Mouse (Mus musculus) hindlimb bud, embryonic 11.5 days (tissue): ENCODE data around the gene Rnf166.

Experiments
- DNase-seq: peaks from one replicate; pipeline ENCODE4 v3.0.0-alpha.2; 2012; ENCODE audit warnings: low read depth, low spot score; ENCODE audit errors: extremely low spot score

Rnf166 gene

DNA sequence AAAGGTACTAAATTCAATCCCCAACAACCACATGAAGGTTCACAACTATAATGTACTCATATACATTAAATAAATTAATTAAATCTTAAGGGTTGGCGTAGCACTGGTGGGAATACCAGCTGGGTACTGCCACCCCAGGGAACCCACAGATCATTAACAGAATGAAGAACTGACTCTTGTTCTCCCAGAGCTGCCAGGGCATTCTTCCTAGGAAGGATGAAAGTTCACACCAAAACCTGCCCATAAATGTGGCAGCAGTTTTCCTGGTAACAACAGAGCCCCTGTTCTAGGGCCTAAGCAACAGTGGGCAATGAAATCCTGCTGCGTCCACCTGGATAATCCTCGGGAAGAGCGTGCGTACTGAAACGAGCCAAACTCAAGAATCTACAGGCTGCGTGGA is 33.5 kb downstream of the Rnf166 start:
- no peak for DNase-seq

DNA sequence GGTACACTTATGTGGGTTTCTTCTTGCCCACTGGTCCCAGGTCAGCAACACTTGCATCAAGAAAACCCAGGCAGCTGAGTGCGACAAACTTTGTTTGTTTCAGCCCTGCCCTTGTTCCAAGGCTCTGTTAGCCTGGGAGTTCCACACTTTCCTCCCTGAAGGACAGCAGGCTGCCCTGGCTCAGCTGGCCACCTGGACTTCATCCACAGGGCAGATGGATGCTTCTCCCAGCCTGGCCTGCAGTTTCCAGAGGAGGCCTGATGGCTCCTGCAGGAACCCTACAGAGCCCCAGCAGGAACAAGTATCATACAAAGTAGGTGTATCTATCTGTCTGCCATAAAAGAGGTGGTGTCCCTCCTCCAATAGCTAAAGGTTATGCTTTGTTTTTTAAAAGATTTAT is 34.5 kb downstream of the Rnf166 start:
- no peak for DNase-seq

DNA sequence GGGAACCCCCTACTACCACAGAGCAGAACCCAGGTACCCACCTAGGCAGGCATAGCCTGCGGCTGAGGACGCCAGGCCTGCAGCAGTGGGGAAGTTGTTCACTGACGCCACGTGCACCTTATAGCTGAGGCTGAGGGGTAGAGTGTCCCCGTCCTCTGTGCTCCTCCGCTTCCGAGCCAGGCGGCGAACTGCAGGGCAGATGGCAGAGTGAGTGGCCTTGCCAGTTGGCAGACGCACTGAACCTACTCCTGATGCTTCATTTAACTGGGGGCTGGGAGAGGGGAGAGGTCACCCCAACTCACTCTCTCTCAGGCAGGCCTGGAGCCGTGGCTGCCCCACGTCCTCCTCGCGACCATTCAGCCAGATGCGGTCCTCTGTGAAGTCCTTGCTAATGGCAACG is 36.5 kb downstream of the Rnf166 start:
- DNase-seq: no peak

DNA sequence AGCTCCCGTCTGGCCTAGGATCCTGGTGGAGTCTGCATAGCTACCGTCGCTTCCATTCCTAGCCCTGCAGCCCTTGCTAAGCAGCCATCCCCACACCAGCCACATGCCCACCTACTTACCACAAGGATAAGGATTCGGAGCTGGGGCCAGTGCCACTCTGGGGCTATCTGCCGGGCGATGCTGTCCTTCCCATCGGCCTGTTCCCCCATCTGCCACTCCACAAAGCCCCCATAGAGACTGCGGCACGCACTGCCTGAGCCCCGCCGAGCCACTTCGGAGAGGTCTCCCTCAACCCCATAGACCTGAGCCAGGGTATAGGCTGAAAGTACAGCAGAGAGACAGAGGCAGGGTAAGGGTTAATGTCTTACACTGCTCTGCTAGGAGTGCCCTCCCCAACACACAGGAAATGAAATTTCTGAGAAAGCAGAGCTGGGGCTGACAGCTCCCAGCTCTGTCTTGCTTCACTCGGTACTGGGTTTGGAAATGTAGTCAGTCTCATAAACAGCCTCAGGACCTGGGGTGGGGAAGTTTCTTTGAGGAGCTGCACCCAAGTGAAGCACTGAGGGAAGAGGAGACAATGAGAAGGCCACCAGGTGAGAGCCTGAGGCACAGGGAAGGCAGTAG is 38.0 kb downstream of the Rnf166 start:
- no peak for DNase-seq

DNA sequence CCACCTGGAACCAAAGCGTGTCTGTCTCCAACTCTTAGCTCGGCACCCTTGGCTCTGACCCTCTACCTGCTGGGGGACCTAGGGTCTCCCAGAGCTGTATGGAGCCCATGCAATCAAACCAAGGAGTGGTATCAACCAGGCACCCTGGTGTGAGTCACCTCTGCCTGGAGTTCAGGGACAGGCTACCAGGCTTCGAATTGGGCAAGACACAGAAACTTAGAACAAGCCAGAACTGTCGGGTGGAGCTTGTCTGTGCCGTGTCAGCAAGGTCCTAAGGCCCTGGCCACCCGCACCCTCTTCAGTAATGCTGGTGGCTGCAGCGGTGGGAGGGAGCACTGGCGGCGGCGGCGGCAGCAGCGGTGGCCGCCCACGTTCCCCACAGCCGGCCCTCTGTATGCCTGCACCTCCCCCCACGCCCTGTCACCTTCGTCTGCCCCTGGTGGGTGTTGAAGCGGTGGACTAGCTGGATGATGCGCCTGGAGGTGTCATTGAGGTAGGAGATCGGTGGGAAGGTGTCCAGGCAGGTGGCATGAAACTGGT is 39.2 kb downstream of the Rnf166 start:
- no peak for DNase-seq

DNA sequence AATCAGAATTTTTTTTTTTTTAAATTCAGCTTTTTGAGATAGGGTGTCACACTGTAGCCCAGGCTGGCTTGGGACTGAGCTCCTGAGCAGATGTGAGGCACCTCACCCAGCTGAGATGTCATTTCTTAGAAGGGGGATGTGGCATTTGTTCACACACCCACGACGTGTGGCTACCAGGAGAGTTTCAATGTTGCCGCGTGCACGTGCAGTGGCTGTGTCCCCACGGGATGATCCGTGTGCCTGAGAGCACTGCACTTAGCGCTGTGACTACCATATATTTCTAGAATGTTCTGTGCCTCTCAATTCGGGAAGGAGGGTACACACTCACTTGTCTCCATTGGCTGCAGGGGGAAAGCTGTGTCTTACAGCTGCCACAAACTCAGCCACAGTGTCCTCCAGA is 39.7 kb downstream of the Rnf166 start:
- no peak for DNase-seq

DNA sequence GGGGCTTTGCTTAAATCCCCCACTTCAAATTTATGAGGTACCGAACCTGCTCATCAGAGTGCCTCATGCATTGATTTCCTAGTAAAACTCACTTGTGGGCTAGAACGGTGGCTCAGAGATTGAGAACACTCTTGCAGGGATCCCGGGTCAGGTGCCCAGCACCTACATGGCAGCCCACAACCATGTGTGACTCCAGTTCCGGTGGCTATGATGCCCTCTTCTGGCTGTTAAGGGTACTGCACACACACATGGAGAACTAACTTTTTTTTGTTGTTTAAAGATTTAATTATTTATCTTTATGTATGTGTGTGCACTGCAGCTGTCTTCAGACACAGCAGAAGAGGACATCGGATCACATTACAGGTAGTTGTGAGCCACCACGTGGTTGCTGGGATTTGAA is 40.5 kb downstream of the Rnf166 start:
- no peak for DNase-seq

DNA sequence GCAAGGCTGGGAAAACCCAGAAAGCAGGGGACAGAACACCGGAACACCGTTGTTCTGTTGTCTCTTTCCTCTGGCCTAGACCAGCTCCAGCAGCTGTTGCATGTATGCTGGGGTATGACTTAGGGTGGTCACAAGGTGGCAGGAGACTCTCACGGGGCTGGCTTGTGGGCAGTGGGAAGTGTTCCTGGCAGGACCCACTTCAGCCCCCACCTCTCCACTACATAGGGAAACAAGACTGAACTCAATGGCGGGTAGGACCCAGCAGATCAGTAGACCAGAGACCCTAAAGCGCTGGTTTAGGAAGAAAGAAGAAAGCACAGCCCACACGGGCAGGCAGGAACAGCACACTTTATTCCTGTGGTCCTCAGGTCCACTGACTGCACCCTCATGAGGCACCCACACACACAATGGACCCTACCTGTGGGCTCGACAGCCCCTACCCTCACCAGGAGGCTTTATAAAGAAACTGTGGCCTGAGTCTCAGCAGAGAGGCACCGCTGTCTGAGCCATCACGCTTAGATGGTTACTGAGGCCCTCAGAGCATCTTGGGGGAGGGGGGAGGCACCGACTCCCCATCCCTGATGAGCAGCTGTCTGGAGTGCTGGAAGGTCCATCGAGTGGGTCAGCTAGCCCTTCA is 42.5 kb downstream of the Rnf166 start:
- DNase-seq: no peak

DNA sequence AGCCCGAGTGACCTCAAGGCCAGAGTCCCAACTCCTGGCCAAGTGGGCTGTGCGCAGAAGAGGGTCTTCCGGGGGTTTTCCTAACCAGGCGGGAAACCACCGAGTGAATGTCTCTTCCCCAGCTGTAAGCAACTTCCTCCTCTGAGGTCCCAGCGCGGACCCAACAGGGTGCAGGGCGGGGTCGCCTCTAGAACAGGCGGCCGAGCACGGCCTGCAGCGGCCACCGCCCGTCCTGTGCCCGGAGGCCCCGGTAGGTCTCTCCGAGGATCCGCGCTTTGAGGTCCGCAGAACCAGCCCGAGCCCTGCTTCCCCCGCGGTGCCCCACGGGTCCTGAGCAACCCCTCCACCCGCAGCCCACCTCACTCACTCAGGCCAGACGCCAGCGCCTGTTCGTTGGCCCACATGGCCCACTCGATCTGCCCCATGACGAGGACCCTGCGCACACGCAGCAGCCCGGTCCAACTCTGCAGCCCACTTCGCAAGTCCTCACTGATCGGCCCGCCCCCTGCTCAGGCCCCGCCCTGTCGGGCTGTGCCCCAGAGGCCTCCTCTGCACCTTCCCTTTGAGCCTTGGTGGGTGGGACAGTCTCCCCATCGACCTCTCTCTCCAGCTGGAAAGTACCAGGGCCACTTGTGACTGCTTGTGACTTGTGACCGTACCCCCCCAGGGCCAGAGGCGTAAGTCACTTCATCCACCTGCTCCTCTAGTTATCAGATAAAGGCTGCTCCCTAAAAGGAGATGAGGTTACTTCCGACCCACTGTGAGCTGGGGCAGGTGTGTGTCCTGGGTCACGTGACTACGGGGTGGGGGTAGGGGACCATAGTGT is 43.2 kb downstream of the Rnf166 start, which contains the start of gene Cyba:
Gene Cyba (minus strand): TSS at position 488 of the 826 bp plus-strand sequence.
- no peak for DNase-seq

DNA sequence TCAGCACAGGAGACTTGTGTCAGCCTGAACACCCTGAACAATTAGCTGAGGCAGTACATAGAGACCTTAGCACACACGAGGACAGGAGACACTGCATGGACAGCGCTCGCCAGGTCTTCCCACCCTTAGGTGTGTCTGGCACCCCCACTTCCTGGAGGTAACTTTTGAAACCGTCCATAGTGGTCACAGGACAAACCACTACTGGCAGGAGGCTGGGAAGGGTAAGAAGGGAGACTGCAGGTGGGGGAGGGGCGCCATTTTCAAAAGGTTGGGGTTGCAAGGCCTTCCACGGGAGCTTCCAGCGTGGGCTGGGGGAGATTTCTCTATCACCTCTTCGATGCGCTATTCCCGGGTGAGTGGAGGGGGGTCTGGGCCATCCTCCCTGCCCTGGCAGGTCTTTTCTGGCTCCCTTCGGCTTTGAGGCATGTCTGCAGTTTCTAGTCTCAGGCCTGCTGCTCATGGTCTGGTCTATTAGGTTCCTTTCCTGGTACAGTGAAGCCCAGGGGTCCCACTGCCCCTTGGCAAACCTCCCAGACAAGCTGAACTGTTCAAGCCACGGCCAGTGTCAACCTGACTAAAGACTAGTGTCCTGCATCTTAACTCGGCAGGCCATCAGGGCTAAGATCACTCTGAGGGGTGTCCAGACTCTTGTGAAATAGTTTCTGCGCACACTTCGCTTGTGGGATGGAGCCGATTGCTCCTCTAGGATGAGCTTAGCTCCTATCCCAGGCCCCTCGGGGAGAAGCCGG is 44.0 kb downstream of the Rnf166 start:
- DNase-seq: no peak

DNA sequence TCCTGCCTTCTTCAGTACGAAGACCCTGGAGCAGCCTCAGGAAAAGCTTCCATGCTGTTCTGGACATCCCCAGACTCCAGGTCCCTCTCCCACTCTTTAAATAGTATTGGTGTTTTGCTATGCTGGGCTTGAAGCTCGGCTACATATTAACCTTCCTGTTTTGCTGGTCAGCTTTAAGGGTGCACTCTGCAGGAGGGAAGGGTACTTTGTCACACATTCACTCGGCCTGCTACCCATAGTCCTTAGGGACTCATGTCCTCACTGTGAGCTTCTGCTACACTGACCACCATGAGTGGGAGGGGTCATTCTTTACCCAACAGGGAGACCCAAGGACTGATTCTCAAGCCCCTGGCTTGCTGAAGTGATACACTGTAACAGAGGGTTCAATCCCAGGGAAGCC is 45.2 kb downstream of the Rnf166 start:
- DNase-seq: no peak

DNA sequence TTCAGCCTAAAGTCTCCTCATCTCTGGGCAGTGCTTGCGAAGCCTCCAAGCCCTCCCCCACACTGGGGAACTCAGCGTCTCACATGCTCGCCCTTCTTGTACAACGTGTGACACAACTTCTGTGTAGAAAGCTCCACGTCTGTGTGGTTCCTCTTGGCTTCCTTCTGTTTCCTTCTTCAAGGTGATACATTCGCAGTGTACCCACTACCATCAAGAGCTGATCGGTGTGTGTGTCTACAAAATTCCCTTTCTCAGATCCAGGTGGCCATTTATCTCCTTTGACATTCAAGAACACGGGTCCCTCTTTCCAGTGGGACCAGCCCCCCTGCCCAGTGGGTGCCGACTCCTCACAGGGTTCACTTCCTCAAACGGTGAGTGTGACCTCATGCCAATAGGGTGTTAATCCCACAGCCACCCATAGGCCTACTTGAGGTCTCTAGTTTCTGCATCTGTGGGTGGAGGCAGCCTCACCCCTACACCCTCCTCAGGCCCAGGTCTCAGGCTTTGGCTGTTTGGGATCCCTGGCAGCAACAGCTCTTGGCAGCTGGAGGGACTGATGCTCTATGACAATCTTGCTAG is 45.7 kb downstream of the Rnf166 start:
- no peak for DNase-seq

DNA sequence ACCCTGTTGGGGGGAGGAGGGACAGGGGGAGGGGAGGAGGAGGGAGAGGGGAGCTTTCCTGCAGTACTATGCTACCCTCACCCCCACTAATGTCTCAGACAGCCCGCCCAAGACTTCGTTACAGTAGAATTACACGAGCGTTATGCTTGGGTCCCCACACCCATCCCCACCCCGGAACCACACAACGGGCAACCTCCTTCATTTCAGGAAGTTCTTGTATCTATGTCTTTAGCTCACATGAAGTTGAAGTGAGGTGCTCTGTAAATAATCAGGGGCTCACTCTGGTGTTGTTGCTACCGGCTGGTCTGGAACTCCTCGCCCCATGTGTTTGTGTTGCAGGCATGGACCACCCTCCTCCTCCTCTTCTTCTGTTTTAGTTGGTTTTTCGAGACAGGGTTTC is 47.7 kb downstream of the Rnf166 start:
- no peak for DNase-seq

DNA sequence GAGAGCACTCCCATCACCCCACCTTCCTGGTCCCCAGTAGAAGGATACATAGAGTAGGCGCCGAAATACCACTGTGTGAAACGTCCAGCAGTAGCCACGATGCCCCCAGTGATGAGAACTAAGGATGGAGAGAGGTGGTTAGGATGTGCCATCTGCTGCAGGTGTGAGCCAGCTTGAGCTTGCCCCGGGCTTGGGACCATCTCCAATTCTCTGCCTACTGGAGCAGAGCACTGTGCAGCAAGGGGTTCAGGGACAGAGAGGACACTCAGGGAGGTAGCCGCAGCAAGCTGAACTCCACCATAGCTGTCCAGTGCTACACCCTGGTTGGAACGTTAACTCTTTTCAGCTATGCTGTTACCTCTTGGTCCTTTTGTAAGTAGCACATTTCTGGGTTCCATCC is 48.3 kb downstream of the Rnf166 start:
- DNase-seq: no peak

DNA sequence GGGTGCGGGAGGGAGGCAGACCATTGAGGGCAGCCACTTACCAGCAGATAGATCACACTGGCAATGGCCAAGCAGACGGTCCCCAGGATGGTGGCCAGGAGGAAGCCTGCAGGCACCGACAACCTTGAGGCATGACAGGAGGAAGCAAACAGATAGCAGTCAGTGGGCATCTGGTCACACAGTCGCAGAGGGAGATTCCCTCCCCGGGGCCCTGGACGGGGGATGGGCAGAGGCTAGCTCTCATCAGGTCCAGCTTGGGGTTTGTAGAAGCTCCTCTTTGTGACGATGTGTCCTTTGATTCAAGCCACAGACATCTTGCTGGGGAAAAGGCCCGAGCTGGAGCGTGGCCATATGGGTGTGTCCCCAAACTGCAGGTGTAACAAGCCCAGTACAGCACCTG is 49.7 kb downstream of the Rnf166 start:
- DNase-seq: no peak

DNA sequence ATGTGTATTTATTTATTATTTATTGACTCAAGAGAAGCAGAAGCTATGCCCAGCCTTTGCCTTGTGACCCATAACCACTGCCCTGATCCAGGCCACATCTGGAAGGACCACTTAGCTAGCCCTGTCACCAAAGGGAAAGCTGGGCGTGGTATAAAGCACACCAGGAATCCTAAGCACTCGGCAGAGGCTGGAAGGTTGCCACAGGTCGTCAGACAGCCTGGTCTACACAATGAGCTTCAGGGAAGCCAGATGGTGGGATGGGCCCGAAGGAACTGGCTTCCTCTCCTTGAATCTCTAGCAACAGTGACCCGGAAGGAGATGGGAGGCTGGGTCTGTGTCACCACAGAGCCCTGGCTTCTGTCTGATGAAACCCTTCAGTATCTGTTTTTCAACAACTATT is 52.2 kb downstream of the Rnf166 start:
- no peak for DNase-seq

DNA sequence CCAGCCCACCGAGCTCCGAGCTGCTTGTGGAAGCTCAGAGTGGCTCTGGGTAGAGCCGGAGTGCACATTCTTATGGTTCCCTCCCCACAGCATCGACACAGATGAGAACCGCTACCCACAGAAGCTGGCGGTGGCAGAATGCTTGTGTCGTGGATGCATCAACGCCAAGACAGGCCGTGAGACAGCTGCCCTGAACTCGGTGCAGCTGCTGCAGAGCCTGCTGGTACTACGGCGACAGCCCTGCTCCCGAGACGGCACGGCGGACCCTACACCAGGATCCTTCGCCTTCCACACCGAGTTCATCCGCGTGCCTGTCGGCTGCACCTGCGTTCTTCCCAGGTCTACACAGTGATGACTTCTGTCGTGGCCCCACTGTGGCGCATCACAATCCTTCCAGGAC is 52.6 kb downstream of the Rnf166 start:
- DNase-seq: no peak

DNA sequence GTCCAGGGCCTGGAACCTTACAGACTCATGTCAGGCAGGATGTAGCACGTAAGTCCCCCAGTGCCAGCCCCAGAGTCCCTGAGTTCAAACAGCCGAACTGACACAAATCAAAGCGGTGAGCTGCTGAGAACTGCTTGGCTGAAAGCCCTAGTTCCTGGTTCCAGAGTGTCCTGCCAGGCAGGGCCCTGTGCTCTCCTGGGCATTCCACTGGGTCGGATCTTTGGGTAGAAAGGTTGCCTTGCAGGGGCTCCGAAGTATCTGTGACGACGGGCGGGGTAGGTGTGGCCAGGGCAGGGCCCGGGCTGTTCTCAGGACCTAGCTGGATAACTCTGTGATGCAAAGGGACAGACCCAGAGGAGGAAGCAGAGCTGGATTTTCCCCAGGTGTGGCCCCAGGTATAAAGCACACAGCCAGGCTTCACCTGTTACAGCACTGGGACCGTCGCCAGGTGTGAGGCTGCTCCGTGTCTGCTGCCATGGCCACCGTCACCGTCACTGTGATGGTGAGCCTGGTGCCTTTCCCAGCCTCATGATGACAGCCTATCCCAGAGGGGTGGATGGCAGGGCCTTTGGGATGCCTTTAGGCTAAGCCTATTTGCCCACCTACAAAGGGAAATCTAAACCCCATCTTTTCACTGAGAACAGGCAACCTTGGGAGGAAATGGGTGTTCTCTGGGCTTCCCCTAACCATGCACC is 54.3 kb downstream of the Rnf166 start, which contains the start of gene Il17c:
Gene Il17c (plus strand): TSS at position 645 of the 695 bp plus-strand sequence.
- no peak for DNase-seq

DNA sequence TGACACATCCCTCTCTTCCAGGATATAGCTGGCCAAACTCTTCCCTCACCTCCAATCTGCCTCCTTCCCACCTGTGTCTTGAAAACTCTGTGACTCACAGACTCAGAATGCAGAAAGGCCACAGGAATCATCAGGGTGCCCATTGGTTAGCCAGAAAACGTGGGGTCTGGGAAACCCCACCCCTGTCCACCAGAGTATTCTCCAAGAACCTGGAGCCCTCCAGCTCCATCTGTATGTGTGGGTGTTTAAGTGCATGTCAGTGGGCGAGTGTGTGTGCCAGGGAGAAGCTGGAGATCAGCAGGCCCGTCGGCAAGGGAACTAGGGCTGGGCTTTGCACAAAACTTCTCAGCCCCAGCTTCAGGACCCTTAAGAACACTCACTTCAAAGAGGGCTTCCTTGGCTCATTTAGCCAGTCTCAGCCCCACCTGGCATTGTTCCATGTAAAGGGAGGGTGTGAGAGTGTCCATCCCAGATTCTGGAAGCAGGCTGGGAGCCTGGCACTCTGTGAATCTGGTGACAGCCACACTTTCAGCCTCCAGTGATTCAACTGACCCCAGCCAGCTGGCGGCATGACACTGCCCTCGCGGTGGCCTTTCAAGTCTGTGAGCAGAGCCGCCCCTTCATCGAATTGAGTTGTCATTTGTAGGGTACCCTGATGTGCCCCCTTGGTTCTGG is 55.8 kb downstream of the Rnf166 start:
- DNase-seq: no peak
